Mouse (Mus musculus): ENCODE data around the gene Nol4l.

Nol4l gene

GRCm38 (mm10) chr2:153542936-153543668 is 13.3 kb upstream of the Nol4l start:
- DNase-seq: no peak

- no peak for DNase-seq
Measured at GRCm38 (mm10) chr2:153538898-153539297, 9.1 kb upstream of the Nol4l start.

- no peak for DNase-seq
Measured at GRCm38 (mm10) chr2:153533981-153534380, 4.2 kb upstream of the Nol4l start.

GRCm38 (mm10) chr2:153530948-153531347 is 1.2 kb upstream of the Nol4l start:
- no peak for DNase-seq

GRCm38 (mm10) chr2:153529365-153529781 is 398 bp downstream of the Nol4l start:
- peak; percentile 61 to 77 for DNase-seq

- peak; percentile 60 to 71 for DNase-seq
Measured at GRCm38 (mm10) chr2:153528571-153529364, 1.0 kb downstream of the Nol4l start.

- DNase-seq: peak; percentile 72 to 79
Measured at GRCm38 (mm10) chr2:153527580-153528531, 1.9 kb downstream of the Nol4l start.

GRCm38 (mm10) chr2:153526850-153527530 is 2.8 kb downstream of the Nol4l start:
- no peak for DNase-seq

GRCm38 (mm10) chr2:153525906-153526311 is 3.9 kb downstream of the Nol4l start:
- DNase-seq: peak; percentile 50 to 68

- no peak for DNase-seq
Measured at GRCm38 (mm10) chr2:153524727-153525126, 5.0 kb downstream of the Nol4l start.

- no peak for DNase-seq
Measured at GRCm38 (mm10) chr2:153523656-153524055, 6.1 kb downstream of the Nol4l start.

GRCm38 (mm10) chr2:153523143-153523542 is 6.6 kb downstream of the Nol4l start:
- DNase-seq: peak in 1 of 2 experiments; percentile 36

GRCm38 (mm10) chr2:153522270-153522669 is 7.5 kb downstream of the Nol4l start:
- no peak for DNase-seq

- DNase-seq: no peak
Measured at GRCm38 (mm10) chr2:153520057-153520456, 9.7 kb downstream of the Nol4l start.

GRCm38 (mm10) chr2:153516961-153517360 is 12.8 kb downstream of the Nol4l start:
- DNase-seq: peak; percentile 59 to 71

- DNase-seq: no peak
Measured at GRCm38 (mm10) chr2:153515582-153515981, 14.2 kb downstream of the Nol4l start.

GRCm38 (mm10) chr2:153514497-153515380 is 15.0 kb downstream of the Nol4l start:
- DNase-seq: peak in 1 of 2 experiments; percentile 35

GRCm38 (mm10) chr2:153513983-153514382 is 15.8 kb downstream of the Nol4l start:
- no peak for DNase-seq

- DNase-seq: peak in 1 of 2 experiments; percentile 30
Measured at GRCm38 (mm10) chr2:153512416-153513323, 17.1 kb downstream of the Nol4l start.

- DNase-seq: peak in 1 of 2 experiments; percentile 52
Measured at GRCm38 (mm10) chr2:153511562-153511961, 18.2 kb downstream of the Nol4l start.
